Mouse (Mus musculus) erythroid progenitor cell, adult 5-6 weeks (primary cell): Measurements from ENCODE around the gene Aen. TPM values are rescaled to one million over a fixed set of nuclear protein-coding genes. Genes with fewer than 3 reads are reported as not detected.

Experiments
- ATAC-seq: replicated peaks from 2 replicates; pipeline ENCODE4 v1.8.0; 2016; ENCODE audit warnings: moderate number of reproducible peaks, mild to moderate bottlenecking, moderate TSS enrichment, inconsistent platforms; ENCODE audit not compliant: poor library complexity, low FRiP score, severe bottlenecking
- total RNA-seq, 2 experiments: library from RNA; stranded (forward) in 1 of 2; stranded (reverse) in 1 of 2; fragments of 150-400 nt in 1 of 2; fragments of 186-747, 209-891 nt in 1 of 2; gene quantifications; 2 replicates each; pipeline versions ENCODE4 v1.2.3 to v1.2.4; 2015 to 2017; ENCODE audit warnings: low replicate concordance in 2 of 2

Gene Aen
- 5.9 and 6.5 TPM in 2 replicates for total RNA-seq (2015; ENCODE audit: low replicate concordance)
- 5.1 and 9.4 TPM in 2 replicates for total RNA-seq (2017; ENCODE audit: low replicate concordance)

- ATAC-seq, result peak; percentile 99
Observed at GRCm38 (mm10) chr7:78895653-78896333, at the start of gene Aen. TSS of gene Aen (plus strand) at chr7:78895854.

DNA sequence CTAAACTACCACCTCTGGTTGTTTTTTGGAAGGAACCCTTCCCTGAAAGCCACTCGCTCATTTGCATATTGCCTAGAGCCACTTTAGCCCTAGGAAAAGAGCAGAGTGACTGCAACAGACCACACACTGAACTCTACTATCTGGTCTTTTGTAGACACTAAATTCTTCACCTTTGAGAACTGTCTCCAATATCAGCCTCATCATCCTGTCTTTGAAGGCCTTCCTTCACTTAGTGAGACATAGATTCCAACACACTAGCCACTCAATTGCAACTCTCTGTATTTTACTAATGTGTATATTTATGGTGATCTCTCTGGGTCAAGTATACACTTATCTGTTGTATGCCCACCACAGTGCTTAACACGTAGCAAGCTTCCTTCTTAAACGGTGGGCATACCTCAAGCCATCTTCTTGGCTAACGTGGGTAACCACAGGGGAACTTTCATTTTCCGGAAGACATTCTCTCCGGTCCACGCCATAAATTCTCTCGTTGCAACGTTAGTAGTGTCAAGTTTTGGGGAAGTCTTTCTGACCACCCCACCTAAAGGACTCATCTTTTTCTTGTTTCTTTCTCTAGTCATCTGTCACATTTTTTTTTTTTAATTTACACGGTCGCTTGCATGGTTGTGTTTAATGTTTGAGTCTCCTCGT, 49.5 kb upstream of the Aen start:
- ATAC-seq, result no peak

GRCm38 (mm10) chr7:78846737-78847434, 48.8 kb upstream of the Aen start, which contains the start of gene Det1:
TSS of gene Det1 (minus strand) at chr7:78847263.
- peak; percentile 98 for ATAC-seq

DNA sequence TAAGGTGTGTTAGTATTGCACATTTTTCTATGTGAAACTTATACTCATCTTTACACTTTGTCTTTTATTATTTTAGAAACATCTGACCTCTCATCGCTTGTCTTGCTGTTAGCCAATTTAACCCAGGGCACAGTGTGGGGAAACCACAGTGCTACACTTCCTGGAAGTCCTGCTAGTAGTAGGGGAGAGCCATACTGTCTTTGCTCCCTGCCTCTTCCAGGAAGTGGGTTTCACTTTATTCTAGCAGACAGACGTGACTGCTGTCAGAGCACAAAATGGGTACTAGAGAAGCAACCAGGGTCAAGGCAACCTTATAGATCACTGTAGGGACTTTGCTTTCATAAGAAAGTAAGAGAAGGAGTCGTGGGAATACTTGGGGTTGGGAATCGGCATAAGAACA, 41.6 kb upstream of the Aen start:
- ATAC-seq, result no peak

DNA sequence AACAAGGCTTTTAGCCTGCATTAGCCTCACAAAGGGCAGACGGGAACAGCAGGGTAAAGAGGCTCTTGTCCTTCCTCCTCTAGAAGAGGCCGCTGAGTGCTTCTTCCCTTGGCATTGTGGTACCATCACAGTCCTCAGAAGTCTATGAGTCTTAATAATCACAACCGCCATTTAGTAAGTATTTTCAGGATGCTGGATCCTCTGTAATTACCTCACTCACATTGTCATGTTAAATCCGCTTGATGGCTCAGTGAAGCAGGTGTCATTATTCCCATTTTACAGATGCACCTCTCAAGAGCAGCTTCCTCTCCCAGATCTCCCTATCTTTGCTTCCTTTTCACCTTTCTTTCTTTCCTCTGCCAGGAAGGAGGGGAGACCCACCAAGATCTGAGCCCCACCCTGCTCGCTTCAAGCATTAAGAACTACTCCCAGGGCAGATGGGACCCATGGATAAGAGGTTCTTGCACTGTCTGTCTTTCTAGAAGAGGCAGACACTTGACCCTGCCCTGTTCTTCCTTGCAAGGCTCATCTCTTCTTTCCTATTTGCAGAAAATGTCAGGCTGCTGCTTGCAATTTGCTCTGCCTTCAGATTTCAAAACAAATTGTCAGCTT, 40.5 kb upstream of the Aen start:
- ATAC-seq, result no peak

DNA sequence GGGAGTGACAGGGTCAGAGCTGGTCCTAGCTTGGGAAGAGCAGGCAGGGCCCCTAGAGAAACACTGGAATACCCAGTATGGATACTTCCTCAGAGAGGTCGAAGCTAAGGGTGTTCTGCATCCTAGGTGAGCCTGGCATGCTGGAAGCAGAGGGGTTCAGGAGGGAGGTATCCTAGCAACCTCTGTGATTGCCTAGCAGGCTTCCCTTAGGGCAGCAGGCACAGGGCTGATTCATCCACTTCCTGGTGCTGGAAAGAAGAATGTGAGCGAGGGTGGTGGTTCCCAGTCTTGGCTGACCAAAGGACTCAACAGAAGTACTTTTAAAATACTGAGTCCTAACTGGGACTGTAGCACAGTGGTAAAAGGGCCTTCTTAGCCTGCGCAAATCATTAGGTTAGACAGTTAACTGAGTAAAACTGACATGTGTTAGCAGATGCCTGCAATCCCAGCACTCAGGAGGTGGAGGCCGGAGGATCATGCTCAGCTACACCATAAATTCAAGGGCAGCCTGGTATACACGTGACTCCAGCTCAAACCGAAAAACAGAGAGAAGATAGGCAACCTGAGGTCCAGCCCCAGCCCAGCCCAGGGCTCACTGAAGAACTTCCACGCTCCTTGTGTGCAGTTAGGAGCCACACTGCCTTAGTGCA, 31.7 kb upstream of the Aen start:
- no peak for ATAC-seq

- ATAC-seq, result no peak
Observed at GRCm38 (mm10) chr7:78864446-78864802, 31.2 kb upstream of the Aen start.

- no peak for ATAC-seq
Observed at GRCm38 (mm10) chr7:78865212-78865949, 30.3 kb upstream of the Aen start.

- ATAC-seq, result no peak
Observed at GRCm38 (mm10) chr7:78868731-78869130, 26.9 kb upstream of the Aen start.

DNA sequence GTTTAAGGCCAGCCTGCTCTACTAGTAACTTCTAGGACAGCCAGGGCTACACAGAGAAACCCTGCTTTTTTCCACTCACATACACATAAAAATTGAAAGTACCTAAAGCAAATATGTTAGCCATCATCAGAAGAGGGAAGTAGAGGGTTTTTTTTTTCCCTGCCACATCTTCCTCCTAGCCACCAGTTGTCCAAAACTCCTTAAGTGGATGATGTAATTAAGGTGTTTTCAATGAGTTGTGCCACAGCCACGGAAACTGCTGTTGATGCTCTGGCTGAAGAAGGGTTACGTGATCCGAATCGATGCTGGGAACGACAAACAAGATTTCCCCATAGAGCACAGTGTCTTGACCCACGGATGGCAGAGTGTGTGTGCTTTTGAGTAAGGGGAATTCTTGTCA, 23.3 kb upstream of the Aen start:
- ATAC-seq, result no peak

DNA sequence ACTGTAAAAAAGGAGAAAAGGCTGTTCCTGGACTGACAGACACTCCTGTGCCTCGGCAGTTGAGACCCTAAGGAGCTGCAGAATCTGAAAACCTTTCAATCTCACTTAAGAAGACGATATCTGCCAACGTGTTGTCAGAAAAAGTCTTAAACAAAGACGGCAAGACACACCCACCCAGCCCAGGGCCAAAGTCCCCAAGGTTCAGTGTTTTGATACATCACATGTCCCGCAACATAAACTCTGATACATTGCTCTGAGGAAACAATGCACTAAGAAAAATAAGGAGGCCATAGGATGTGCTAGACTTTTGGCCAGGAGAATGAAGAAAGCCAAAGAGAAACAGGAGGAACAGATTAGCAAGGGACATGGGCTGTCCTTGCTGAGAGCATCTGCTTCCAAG, 22.8 kb upstream of the Aen start:
- no peak for ATAC-seq

- ATAC-seq, result no peak
Observed at GRCm38 (mm10) chr7:78881607-78882468, 13.8 kb upstream of the Aen start.

- no peak for ATAC-seq
Observed at GRCm38 (mm10) chr7:78882469-78882837, 13.2 kb upstream of the Aen start.

- no peak for ATAC-seq
Observed at GRCm38 (mm10) chr7:78883016-78883725, 12.5 kb upstream of the Aen start.

GRCm38 (mm10) chr7:78883726-78884060, 12.0 kb upstream of the Aen start:
- ATAC-seq, result no peak

- ATAC-seq, result no peak
Observed at GRCm38 (mm10) chr7:78884139-78884538, 11.5 kb upstream of the Aen start.

- no peak for ATAC-seq
Observed at GRCm38 (mm10) chr7:78885404-78885803, 10.2 kb upstream of the Aen start.

DNA sequence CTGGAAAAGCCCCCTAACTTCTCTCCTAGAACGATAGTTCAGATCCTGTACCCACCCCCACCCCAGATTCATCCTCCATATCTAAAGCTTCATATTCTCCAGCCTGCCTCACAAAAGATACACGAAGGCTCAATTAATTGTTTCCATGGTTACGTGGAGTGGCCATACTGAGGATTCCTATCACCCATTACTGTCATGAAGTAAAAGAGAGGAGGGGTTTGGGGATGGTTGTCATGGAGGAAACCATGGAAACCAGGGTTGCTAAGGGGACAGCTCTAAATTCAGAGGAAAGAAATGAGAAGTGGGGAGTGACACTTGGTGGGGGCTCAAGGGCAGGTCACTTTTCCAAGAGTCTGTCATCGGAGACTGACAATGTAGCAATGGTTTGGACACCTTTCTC, 9.2 kb upstream of the Aen start:
- ATAC-seq, result no peak
